9 mouse cellular contexts compared by ENCODE assay signal in genomic region chr4:129967024-129968014, GRCm38 (mm10). TPM values are rescaled to one million over a fixed set of nuclear protein-coding genes. Genes with fewer than 3 reads are reported as not detected.
A peak's percentile ranks its signal among the peaks of the same experiment; 100 is the strongest.
DNase-seq lines count a peak whose midpoint lies in the region; ATAC-seq lines count a peak whose summit lies in the region.
"Had no signal": no experiment of that assay in that cellular context is flagged by ENCODE, and none has a peak within 500 bp of the region (broad histone marks: within the 10 kb centered on the region; RNA-seq: fewer than 3 reads in every experiment).

No protein-coding gene starts in this region.

- 0 out of 2 replicates have a peak overlapping the region, but pooled peaks have one; percentile 2 for H3K4me2 ChIP-seq in limb, embryonic 11.5 days (ENCODE audit: low read depth, severe bottlenecking)

- H3K4me1 ChIP-seq in limb, embryonic 11.5 days (ENCODE audit: control insufficient read depth, insufficient read depth, low read length) = peaks cover 8% of the 10 kb centered on the region

- intact Hi-C loops in gastrocnemius, postnatal 36 days (cut with DNase I) = no loop called here

- H3K9me3 ChIP-seq in limb, embryonic 11.5 days (ENCODE audit: control insufficient read depth, low read length) = no peaks in the 10 kb centered on the region; the same call in 1 of the 2 replicates

- no peak overlapping the region for H3K4me3 ChIP-seq in limb, embryonic 11.5 days (ENCODE audit: low read depth, low read length)

- 50% methylated on average over 13 of the region's 13 CpGs for WGBS in limb, embryonic 11.5 days

- 0 out of 2 replicates have a peak, but pooled peaks cover under 1% of the 10 kb centered on the region for H3K27me3 ChIP-seq in limb, embryonic 11.5 days (ENCODE audit: control insufficient read depth, insufficient read depth, low read length)

- peak overlapping the region; percentile 22; the same call in 1 of the 2 replicates for H3K9ac ChIP-seq in limb, embryonic 11.5 days (ENCODE audit: low read length)

- H3K27ac ChIP-seq in limb, embryonic 11.5 days (replicated peaks; ENCODE audit: low read depth, low read length) = no peak overlapping the region

- peak; percentile 29 to 57 for DNase-seq in adrenal gland, adult (ENCODE audit: inconsistent age in 2 of 2, low spot score in 1 of 2)
- no peak for DNase-seq in adrenal gland, adult 2 months
- DNase-seq in cerebellum, adult 9-11 months = peak; percentile 53
- peak; percentile 73 to 75 for DNase-seq in frontal cortex, postnatal 10 days (ENCODE audit: low spot score in 2 of 2)
- DNase-seq in limb, embryonic 11.5 days (ENCODE audit: low spot score) = peak; percentile 68
- DNase-seq in right cerebral cortex, postnatal 25 days = peak; percentile 77
- no peak for DNase-seq in adipocyte (ENCODE audit: low spot score)
- DNase-seq in gastrocnemius, postnatal 36 days = no peak

- H3K36me3 ChIP-seq in limb, embryonic 11.5 days (ENCODE audit: control insufficient read depth, insufficient read depth, low read length) = no peaks in the 10 kb centered on the region

- ATAC-seq in limb, embryonic 11.5 days (ENCODE audit: insufficient number of reproducible peaks, low FRiP score, low TSS enrichment, low read depth) = peak; percentile 57; the same call in 1 of the 2 replicates

RNA-seq across cellular contexts. Expression of gene Adgrb2, which starts 17.4 kb away (rescaled TPM):
- 10 to 100 TPM; 18.7 to 24.9 TPM for total RNA-seq in adrenal gland, adult 2 months (2021)
- polyA plus RNA-seq in adrenal gland, adult 2 months (2012; rRNA removed) = 87.5 and 105 TPM in 2 replicates
- polyA plus RNA-seq in limb, embryonic 11.5 days (2014; fragmentation: Nextera tagmentation; extraction: Ambion mirVana) = 1.2 and 1.5 TPM in 2 replicates
- 1 to 10 TPM in 1 of 2 experiments, under 1 TPM in 1; 0.54 to 1.2 TPM for total RNA-seq in gastrocnemius, postnatal 36 days (2021)
- total RNA-seq: liver, adult 2 months had no signal

RNA-seq across cellular contexts. Expression of gene Spocd1, which starts 38.3 kb away (rescaled TPM):
- 1 to 10 TPM in 1 of 2 experiments, under 1 TPM in 1; 0.92 to 1.1 TPM for total RNA-seq in adrenal gland, adult 2 months (2021)
- 3.2 and 3.7 TPM in 2 replicates for polyA plus RNA-seq in adrenal gland, adult 2 months (2012; rRNA removed)
- polyA plus RNA-seq in limb, embryonic 11.5 days (2014; fragmentation: Nextera tagmentation; extraction: Ambion mirVana) = not detected in 2 replicates
- not detected for total RNA-seq in gastrocnemius, postnatal 36 days (2021)
- total RNA-seq: liver, adult 2 months had no signal
- polyA plus RNA-seq: liver, adult 2 months had no signal

Comparison
In these comparisons a context has a peak if more than half of its experiments do, and no peak if none do; other contexts are left out.
1. DNase-seq: peak in adrenal gland, adult (2 of 2), cerebellum, adult 9-11 months (single experiment), frontal cortex, postnatal 10 days (2 of 2), limb, embryonic 11.5 days (single experiment) and right cerebral cortex, postnatal 25 days (single experiment); none in adrenal gland, adult 2 months (single experiment), adipocyte (single experiment) and gastrocnemius, postnatal 36 days (0 of 2).
2. RNA of gene Adgrb2, which starts 17.4 kb away (total RNA-seq): 18.7 to 24.9 TPM in adrenal gland, adult 2 months; 0.54 to 1.2 TPM in gastrocnemius, postnatal 36 days; every median in the first group is over 4 times any median in the second.